9 mouse cellular contexts compared by ENCODE assay signal in the genomic region with DNA sequence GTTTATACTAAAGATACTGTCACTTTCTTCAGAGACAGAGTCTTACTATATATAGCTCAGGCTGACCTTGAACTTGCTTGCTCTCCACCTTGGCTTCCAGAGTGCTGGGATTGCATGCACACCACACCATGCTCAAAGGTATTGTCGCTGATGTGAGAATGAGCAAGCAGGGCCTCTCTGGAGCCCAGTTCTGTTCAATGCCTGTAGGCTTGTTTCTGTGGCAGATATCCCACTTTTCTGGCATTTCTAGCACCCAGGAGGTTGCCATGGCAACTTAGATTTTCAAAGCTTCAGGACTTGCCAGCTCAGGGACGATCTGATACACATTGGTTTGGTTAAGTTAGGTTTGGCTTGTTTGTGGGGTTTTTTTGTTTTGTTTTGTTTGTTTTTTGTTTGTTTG. TPM values are rescaled to one million over a fixed set of nuclear protein-coding genes. Genes with fewer than 3 reads are reported as not detected.
DNase-seq lines count a peak whose midpoint lies in the region; ATAC-seq and TF ChIP-seq lines count a peak whose summit lies in the region.
"Had no signal": no experiment of that assay in that cellular context is flagged by ENCODE, and none has a peak within 500 bp of the region (broad histone marks: within the 10 kb centered on the region; RNA-seq: fewer than 3 reads in every experiment).

No protein-coding gene starts in this region.

- 0 out of 2 replicates have a peak, but pooled peaks have one; percentile 24 for ATAC-seq in lung, embryonic 16.5 days (ENCODE audit: low read depth)
- ATAC-seq in lung, postnatal 0 days, result no peak
- peak; percentile 87 for ATAC-seq in forebrain, embryonic 13.5 days
- ATAC-seq in kidney, embryonic 14.5 days (ENCODE audit: low FRiP score, low TSS enrichment), result no peak

- H3K4me2 ChIP-seq in lung, embryonic 16.5 days (ENCODE audit: low read depth, low read length), result no peak overlapping the region
- no peak overlapping the region for H3K4me2 ChIP-seq in lung, postnatal 0 days (replicated peaks; ENCODE audit: low read depth, low read length)
- H3K4me2 ChIP-seq in forebrain, embryonic 13.5 days, result no peak overlapping the region
- no peak overlapping the region for H3K4me2 ChIP-seq in kidney, embryonic 14.5 days (replicated peaks; ENCODE audit: low read depth, low read length)
- H3K4me2 ChIP-seq: heart, embryonic 15.5 days had no signal

- no peak for TF ChIP-seq CTCF in lung, postnatal 0 days (IDR thresholded peaks at IDR 0.05)

- H3K4me1 ChIP-seq in lung, embryonic 16.5 days (replicated peaks; ENCODE audit: control insufficient read depth, insufficient read depth, low read length), result peaks cover 12% of the 10 kb centered on the region
- H3K4me1 ChIP-seq in lung, postnatal 0 days (ENCODE audit: insufficient read depth, low read depth, low read length), result no peaks in the 10 kb centered on the region
- H3K4me1 ChIP-seq in forebrain, embryonic 13.5 days, result peaks cover 19% of the 10 kb centered on the region
- H3K4me1 ChIP-seq in kidney, embryonic 14.5 days (ENCODE audit: control insufficient read depth, insufficient read depth, low read length), result peaks cover 25% of the 10 kb centered on the region

- no peak overlapping the region for H3K27ac ChIP-seq in lung, embryonic 16.5 days (ENCODE audit: low read length)
- no peak overlapping the region for H3K27ac ChIP-seq in lung, postnatal 0 days (ENCODE audit: low read length)
- no peak overlapping the region for H3K27ac ChIP-seq in forebrain, embryonic 13.5 days
- H3K27ac ChIP-seq in kidney, embryonic 14.5 days (ENCODE audit: low read depth, low read length), result no peak overlapping the region
- H3K27ac ChIP-seq: heart, embryonic 15.5 days had no signal

- no peak overlapping the region; the same call in 1 of the 2 replicates for H3K9ac ChIP-seq in lung, embryonic 16.5 days (ENCODE audit: low read length)
- H3K9ac ChIP-seq in lung, postnatal 0 days (replicated peaks; ENCODE audit: low read depth), result no peak overlapping the region
- H3K9ac ChIP-seq in forebrain, embryonic 13.5 days, result no peak overlapping the region
- H3K9ac ChIP-seq in kidney, embryonic 14.5 days (ENCODE audit: low read depth, low read length), result no peak overlapping the region
- H3K9ac ChIP-seq: heart, embryonic 15.5 days had no signal

- no peak for DNase-seq in lung, postnatal 0 days (ENCODE audit: low spot score)
- peak; percentile 89 for DNase-seq in layer of hippocampus, adult 9-11 months
- peak; percentile 76 to 88 for DNase-seq in right cerebral cortex, postnatal 10 days (ENCODE audit: low spot score in 2 of 2)
- DNase-seq in lung, adult 18-20 months, result no peak
- DNase-seq: cerebellum, postnatal 25 days had no signal

- TF ChIP-seq EP300 in lung, postnatal 0 days (IDR thresholded peaks at IDR 0.05), result no peak

- H3K4me3 ChIP-seq in lung, embryonic 16.5 days (ENCODE audit: low read length), result no peak overlapping the region
- H3K4me3 ChIP-seq in lung, postnatal 0 days (ENCODE audit: low read depth, low read length), result no peak overlapping the region
- H3K4me3 ChIP-seq in forebrain, embryonic 13.5 days, result no peak overlapping the region
- no peak overlapping the region for H3K4me3 ChIP-seq in kidney, embryonic 14.5 days (ENCODE audit: low read length)
- H3K4me3 ChIP-seq: heart, embryonic 15.5 days had no signal

- WGBS in lung, embryonic 16.5 days, result 25% methylated on average over 2 of the region's 2 CpGs
- 33% methylated on average over 2 of the region's 2 CpGs for WGBS in lung, postnatal 0 days
- WGBS in forebrain, embryonic 13.5 days, result 12% methylated on average over 2 of the region's 2 CpGs
- 28% methylated on average over 2 of the region's 2 CpGs for WGBS in kidney, embryonic 14.5 days

- H3K36me3 ChIP-seq in lung, embryonic 16.5 days (ENCODE audit: control insufficient read depth, insufficient read depth, low read length), result no peaks in the 10 kb centered on the region
- H3K36me3 ChIP-seq in lung, postnatal 0 days (ENCODE audit: insufficient read depth, low read length), result no peaks in the 10 kb centered on the region
- no peaks in the 10 kb centered on the region for H3K36me3 ChIP-seq in forebrain, embryonic 13.5 days (ENCODE audit: poor library complexity, severe bottlenecking)
- H3K36me3 ChIP-seq in kidney, embryonic 14.5 days (ENCODE audit: control insufficient read depth, insufficient read depth, low read length), result no peaks in the 10 kb centered on the region
- H3K36me3 ChIP-seq: heart, embryonic 15.5 days had no signal

- no peaks in the 10 kb centered on the region for H3K9me3 ChIP-seq in lung, embryonic 16.5 days (ENCODE audit: control insufficient read depth, low read length)
- H3K9me3 ChIP-seq in lung, postnatal 0 days (ENCODE audit: low read length), result no peaks in the 10 kb centered on the region
- no peaks in the 10 kb centered on the region for H3K9me3 ChIP-seq in forebrain, embryonic 13.5 days (replicated peaks)
- H3K9me3 ChIP-seq in kidney, embryonic 14.5 days (ENCODE audit: control insufficient read depth, low read length), result no peaks in the 10 kb centered on the region
- H3K9me3 ChIP-seq: heart, embryonic 15.5 days had no signal

- H3K27me3 ChIP-seq in lung, embryonic 16.5 days (ENCODE audit: control insufficient read depth, insufficient read depth, low read depth, low read length), result no peaks in the 10 kb centered on the region
- no peaks in the 10 kb centered on the region for H3K27me3 ChIP-seq in lung, postnatal 0 days (replicated peaks; ENCODE audit: insufficient read depth, low read length)
- H3K27me3 ChIP-seq in forebrain, embryonic 13.5 days, result no peaks in the 10 kb centered on the region
- H3K27me3 ChIP-seq in kidney, embryonic 14.5 days (ENCODE audit: control insufficient read depth, insufficient read depth, low read length), result no peaks in the 10 kb centered on the region
- H3K27me3 ChIP-seq: heart, embryonic 15.5 days had no signal

RNA-seq across cellular contexts. Expression of a gene that starts 22.9 kb away (rescaled TPM):
- 99.7 and 108 TPM in 2 replicates for polyA plus RNA-seq in lung, embryonic 16.5 days (2015; fragmentation: Nextera tagmentation; extraction: Ambion mirVana)
- 9.9 and 12.8 TPM in 2 replicates for polyA plus RNA-seq in lung, postnatal 0 days (2015; fragmentation: Nextera tagmentation; extraction: Ambion mirVana)
- 86.6 and 105 TPM in 2 replicates for polyA plus RNA-seq in forebrain, embryonic 13.5 days (2015; fragmentation: Nextera tagmentation; extraction: Ambion mirVana)
- 104 and 112 TPM in 2 replicates for polyA plus RNA-seq in kidney, embryonic 14.5 days (2014; fragmentation: Nextera tagmentation; extraction: Ambion mirVana)

RNA-seq across cellular contexts. Expression of a gene that starts 58.2 kb away (rescaled TPM):
- 1,957 and 1,991 TPM in 2 replicates for polyA plus RNA-seq in lung, embryonic 16.5 days (2015; fragmentation: Nextera tagmentation; extraction: Ambion mirVana)
- polyA plus RNA-seq in lung, postnatal 0 days (2015; fragmentation: Nextera tagmentation; extraction: Ambion mirVana), result 3,752 and 3,783 TPM in 2 replicates
- 1,364 and 1,444 TPM in 2 replicates for polyA plus RNA-seq in forebrain, embryonic 13.5 days (2015; fragmentation: Nextera tagmentation; extraction: Ambion mirVana)
- polyA plus RNA-seq in kidney, embryonic 14.5 days (2014; fragmentation: Nextera tagmentation; extraction: Ambion mirVana), result 1,412 and 1,461 TPM in 2 replicates

Comparison
In these comparisons a context has a peak if more than half of its experiments do, and no peak if none do; other contexts are left out.
1. ATAC-seq: peak in lung, embryonic 16.5 days (single experiment) and forebrain, embryonic 13.5 days (single experiment); none in lung, postnatal 0 days (single experiment) and kidney, embryonic 14.5 days (single experiment).
2. DNase-seq: peak in layer of hippocampus, adult 9-11 months (single experiment) and right cerebral cortex, postnatal 10 days (2 of 2); none in lung, postnatal 0 days (single experiment) and lung, adult 18-20 months (0 of 2).